Mouse (Mus musculus) ES-Bruce4 (cell line): ENCODE measurements around the gene Atf4.

Experiments
- CTCF ChIP-seq: IDR thresholded peaks from one replicate; pipeline ENCODE4 v1.8.1; 2011; ENCODE audit warnings: low read depth, low read length
- EP300 ChIP-seq: IDR thresholded peaks from 2 replicates; pipeline ENCODE4 v1.6.1; 2011; ENCODE audit warnings: low read depth, low read length; ENCODE audit not compliant: insufficient read depth
- POLR2A ChIP-seq: IDR thresholded peaks from one replicate; pipeline ENCODE4 v1.8.1; 2011; ENCODE audit warnings: low read length; ENCODE audit not compliant: insufficient read depth

DNA sequence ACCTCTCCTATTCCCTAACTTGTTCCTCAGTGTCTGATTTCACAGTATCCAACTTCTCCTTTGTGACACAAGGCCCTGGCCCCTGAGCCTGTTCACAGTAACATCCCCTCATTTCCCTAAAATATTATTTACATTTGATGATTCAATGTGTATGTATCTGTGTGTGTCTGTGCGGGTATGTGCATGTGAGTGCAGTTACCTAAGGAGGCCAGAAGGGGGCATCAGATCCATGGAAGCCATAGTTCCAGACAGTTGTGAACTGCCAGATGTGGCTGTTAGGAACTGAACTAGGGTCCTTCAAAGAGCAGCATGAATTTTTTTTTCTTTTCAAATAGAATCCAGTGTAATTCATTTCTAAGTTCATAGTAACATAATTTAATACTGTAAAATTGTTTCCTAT, 42.2 kb downstream of the Atf4 start:
- no peak for TF ChIP-seq POLR2A
- no peak for TF ChIP-seq EP300
- no peak for TF ChIP-seq CTCF
